Mouse (Mus musculus) Muller cell, postnatal 12 days (primary cell): ENCODE measurements around the gene Gm16442.
"Not testable (repeated sequence)": the region's sequence is repeated elsewhere in the genome, so short reads cannot be mapped to it uniquely, and the experiment has no call there.

ENCODE experiments used
- DNase-seq: peaks from one replicate; pipeline ENCODE4 v3.0.0-alpha.2; 2015; ENCODE audit errors: inconsistent ontology term

Gene Gm16442

DNA sequence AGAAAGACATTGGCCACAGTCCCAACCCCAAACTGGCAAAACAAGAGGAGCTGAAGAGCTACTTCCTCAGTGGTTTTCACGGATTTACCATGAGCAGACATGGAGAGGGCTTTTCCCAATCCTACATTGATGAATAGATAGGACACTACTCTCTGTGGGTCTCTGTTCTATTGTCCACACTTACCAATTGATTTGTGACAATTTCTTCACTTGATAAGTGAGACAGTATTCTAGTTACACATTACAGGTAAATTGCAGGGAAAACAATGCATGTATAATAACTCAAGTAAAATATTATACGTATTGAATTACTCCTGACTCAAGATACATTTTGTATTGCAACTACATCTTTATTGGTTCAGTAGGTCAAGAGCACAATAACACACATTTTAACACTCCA, at the start of gene Gm16442:
Gm16442 (minus strand) TSS at position 101 of the 400 bp plus-strand sequence.
- not testable (repeated sequence) for DNase-seq

DNA sequence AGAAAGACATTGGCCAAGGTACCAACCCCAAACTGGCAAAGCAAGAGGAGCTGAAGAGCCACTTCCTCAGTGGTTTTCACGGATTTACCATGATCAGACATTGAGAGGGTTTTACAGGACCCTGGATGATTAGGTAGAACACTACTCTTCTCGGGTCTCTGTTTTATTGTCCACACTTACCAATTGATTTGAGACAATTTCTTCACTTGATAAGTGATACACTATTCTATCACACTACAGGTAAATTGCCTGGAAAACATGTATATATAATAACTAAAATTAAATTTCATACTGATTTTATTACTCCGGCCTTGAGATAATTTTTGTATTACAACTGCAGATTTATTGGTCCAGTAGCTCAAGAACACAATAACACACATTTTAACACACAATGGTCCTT, 45.9 kb upstream of the Gm16442 start, which contains the start of gene Vmn1r94:
Vmn1r94 (minus strand) TSS at position 101 of the 400 bp plus-strand sequence.
- DNase-seq, result not testable (repeated sequence)

DNA sequence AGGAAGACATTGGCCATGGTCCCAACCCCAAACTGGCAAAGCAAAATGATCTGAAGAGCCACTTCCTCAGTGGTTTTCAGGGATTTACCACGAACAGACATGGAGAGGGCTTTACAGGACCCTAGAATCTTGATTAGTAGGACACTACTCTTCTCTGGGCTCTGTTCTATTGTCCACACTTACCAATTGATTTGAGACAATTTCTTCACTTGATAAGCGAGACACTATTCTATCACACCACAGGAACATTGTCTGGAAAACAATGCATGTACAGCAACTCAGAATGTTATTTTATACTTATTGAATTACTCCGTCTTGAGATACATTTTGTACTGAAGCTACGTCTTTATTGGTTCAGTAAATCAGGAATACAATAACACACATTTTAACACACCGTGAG, 16.6 kb upstream of the Gm16442 start, which contains the start of gene Vmn1r93:
Vmn1r93 (minus strand) TSS at position 101 of the 400 bp plus-strand sequence.
- not testable (repeated sequence) for DNase-seq

DNA sequence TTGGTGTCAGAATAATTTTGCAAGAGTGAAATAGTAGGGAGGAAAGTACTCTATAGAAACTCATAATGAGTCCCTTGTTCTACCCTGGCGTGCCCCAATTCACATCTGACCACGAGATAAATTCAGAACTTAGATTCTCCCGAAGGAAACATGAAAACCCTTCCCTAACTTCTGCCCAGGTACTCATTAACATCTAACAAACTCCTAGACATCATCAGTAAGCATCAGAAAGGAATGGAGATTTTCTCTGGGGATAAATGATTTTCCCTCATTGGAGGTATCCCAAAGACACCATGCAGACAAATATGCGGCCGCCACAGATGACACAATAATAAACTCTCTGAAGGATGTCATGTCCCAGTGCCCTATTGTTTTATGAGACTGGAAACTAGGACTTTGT, 23.0 kb downstream of the Gm16442 start, which contains the start of gene Vmn1r91:
Vmn1r91 (plus strand) TSS at position 301 of the 400 bp plus-strand sequence.
- not testable (repeated sequence) for DNase-seq

DNA sequence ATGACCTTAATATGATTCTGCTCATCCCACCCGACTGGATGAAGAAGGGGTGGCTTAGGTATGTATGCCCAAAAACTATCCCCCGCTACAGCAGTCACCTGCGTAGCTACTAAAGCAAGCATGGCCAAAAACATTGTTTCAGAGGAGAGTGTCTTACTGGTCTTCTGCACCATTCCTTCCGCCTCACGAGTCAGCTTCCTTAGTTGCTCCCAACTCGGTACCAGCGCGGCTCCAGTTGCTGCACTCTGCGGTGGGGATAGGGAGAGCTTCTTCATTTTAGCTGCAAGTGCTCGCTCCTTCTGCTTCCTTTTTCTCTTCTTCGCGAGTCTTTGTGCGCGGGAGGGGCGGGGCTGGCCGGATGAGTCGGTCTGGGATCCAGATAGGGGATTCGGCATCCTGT, 44.3 kb downstream of the Gm16442 start:
- not testable (repeated sequence) for DNase-seq
